Mouse (Mus musculus) bone marrow, adult 2 months (tissue): Measurements from ENCODE around the gene Crabp2. TPM values are rescaled to one million over a fixed set of nuclear protein-coding genes. Genes with fewer than 3 reads are reported as not detected.

Experiments
- H3K27ac ChIP-seq: fragments of 200-500 bp; 2 replicates; pipeline ENCODE4 v1.5.1; 2012; ENCODE audit warnings: low read depth, mild to moderate bottlenecking, control low read depth, inconsistent platforms, low read length; ENCODE audit not compliant: control insufficient read depth, poor library complexity, insufficient read depth
- H3K4me1 ChIP-seq: fragments of 200-500 bp; 2 replicates; pipeline ENCODE4 v1.6.1; 2011; ENCODE audit warnings: low read length; ENCODE audit not compliant: control insufficient read depth, insufficient read depth
- H3K4me3 ChIP-seq: fragments of 200-500 bp; replicated peaks from 2 replicates; pipeline ENCODE3; 2011; ENCODE audit warnings: mild to moderate bottlenecking, low read depth, low read length, control low read depth; ENCODE audit not compliant: control insufficient read depth
- CTCF ChIP-seq: fragments of 200-500 bp; IDR thresholded peaks from 2 replicates; pipeline ENCODE4 v1.5.1; 2011; ENCODE audit warnings: low read length, control low read depth; ENCODE audit not compliant: control insufficient read depth, insufficient read depth
- POLR2A ChIP-seq: fragments of 200-500 bp; IDR thresholded peaks from 2 replicates; pipeline ENCODE4 v1.6.1; 2011; ENCODE audit warnings: low read depth, mild to moderate bottlenecking, control low read depth, low read length, borderline replicate concordance; ENCODE audit not compliant: control insufficient read depth
- WGBS: fragments of 180-500 bp; shearing (Covaris S2); methylation state at CpG from one replicate; pipeline ENCODE4 v1.1.7; 2018; 5-methylcytosine and 5-hydroxymethylcytosine counted together
- polyA plus RNA-seq: library from polyadenylated mRNA; stranded (reverse); fragments of >200 nt; gene quantifications from 2 replicates; pipeline ENCODE4 v1.2.4, GENCODE M21; 2011; ENCODE audit warnings: low replicate concordance; ENCODE audit not compliant: missing spikeins, insufficient read depth, insufficient read length

Gene Crabp2
- polyA plus RNA-seq, 1 experiment: 3.3 TPM

DNA sequence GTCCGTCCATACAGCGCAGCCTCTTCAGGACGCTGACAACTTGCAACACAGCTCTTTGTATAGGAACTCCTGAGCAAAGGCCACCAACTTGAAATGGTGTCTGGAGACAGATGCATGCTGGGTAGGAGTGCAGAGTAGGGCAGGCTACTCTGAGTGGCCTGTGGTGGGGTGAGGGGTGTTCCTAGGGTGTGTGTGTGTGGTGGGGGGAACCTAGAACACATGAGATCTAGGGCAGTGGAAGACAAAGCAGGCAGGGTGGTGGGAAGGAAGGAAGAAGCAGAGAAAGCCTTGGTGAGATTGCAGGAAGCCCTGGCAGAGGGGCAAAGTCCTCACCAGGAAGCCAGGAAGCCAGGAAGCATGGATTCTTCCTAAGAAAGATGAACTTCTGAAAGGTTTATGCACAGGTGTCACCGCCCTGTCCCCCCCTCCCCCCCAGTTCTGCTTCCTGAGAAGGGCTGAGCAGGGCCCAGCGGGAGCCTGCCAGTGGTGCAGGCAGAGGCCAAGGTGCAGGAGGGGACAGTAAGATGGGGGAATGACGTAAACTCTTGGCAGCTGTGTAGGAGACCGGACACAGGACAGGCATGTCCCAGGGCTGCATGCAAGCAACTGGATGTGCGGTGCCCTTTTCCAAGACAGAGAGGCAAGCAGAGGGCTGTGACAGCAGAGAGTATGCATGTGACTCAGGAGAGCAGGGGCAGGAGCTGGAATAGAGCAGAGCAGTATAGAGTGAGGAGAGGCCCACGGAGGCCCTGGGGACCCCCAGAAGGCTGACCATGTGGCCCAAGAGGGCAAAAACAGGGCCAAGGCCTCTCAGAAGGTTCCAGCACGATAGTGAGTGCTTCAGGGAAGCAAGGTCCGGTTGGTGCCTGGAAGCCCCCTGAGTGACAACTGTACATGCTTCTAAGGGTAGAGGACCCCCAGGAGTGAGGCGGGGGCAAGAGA is 33.7 kb downstream of the Crabp2 start:
- Histone ChIP-seq H3K4me3 (no peak overlapping the region), H3K4me1 (no peaks in the 10 kb centered on the region), H3K27ac (no peak overlapping the region; the same call in 1 of the 2 replicates)
- 33% methylated on average over 12 of the region's 12 CpGs for WGBS
- no peak for TF ChIP-seq CTCF
- no peak for TF ChIP-seq POLR2A

DNA sequence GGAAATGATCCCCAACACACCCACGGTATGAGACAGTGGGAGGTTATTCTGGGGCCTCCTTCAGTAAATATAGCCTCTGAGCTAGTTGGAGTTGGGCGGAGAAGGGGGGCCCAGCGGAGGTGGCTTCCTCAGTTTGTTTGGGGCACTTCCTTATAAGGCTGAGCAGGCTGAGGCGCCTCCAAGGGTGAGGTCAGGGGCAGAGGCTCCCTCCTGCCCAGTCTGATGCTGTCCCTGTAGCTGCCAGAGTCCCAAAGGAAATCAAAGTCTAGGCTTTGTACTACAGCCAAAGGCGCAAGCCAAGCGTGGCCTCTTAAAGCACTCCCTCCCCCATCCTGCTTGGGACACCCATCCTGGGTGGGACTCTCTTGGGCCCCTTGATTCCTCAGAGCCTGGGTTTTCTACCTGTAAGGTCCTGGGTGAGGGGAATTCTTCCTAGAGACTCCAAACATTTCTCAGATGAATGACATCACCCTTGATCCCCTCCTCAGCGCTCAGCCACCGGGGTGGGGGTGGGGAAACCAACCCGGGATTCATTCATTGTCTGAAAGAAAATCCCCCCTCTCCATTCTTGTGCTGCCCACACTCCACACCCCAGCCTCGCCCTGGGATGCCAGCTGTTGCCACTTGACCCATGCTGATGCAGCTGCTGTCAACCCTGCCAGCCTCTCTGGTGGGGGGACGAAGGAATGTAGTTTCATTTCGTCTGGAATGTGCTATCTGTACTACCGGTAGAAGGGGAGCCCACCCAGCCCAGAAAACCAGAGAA is 34.6 kb downstream of the Crabp2 start:
- TF ChIP-seq CTCF: no peak
- no peak for TF ChIP-seq POLR2A
- H3K27ac ChIP-seq: no peak overlapping the region
- H3K4me3 ChIP-seq: no peak overlapping the region
- 17% methylated on average over 13 of the region's 13 CpGs for WGBS
- no peaks in the 10 kb centered on the region for H3K4me1 ChIP-seq

DNA sequence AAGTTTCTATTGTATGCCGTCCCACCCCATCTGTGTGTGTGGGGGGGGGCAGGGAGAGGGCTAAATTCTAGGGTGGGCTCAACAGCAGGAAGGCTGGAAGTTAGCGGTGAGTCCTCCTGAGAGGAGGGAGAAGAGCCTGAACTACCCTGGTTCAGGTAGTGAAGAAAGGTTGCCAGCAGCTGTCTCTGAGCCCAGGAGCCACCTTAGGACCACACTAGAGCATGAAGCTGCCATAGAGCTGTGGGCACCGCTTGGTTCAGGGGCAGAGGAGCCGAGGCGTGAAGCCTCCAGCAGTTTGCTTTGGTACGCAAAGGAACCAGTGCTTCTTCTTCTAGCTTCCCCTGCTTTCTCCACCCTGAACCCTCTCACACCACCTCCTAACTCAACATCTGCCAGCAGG is 35.2 kb downstream of the Crabp2 start:
- TF ChIP-seq POLR2A (no peak), CTCF (no peak)
- H3K4me1 ChIP-seq: no peaks in the 10 kb centered on the region
- WGBS: 80% methylated on average over 6 of the region's 6 CpGs
- no peak overlapping the region for H3K27ac ChIP-seq
- H3K4me3 ChIP-seq: no peak overlapping the region

DNA sequence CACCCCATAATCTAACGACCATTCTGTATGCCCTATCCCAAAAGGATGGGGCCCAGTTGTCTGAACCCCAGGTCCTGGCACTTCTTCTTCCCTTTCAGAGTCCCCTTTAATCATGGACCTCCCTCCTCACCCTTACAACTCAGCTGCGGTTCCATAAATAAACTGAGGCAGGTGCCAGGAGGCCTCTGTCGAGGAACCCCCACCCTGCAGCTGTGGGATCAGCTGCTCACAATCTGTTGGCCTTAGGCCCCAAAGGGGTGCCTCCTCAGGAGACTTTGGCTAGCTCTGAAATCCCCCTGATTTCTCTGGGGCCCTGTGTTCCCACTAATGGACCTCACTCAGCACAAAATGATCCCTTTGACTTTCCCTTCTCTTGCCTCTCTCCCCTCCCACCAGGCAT is 35.6 kb downstream of the Crabp2 start:
- Histone ChIP-seq H3K4me3 (no peak overlapping the region), H3K27ac (no peak overlapping the region), H3K4me1 (no peaks in the 10 kb centered on the region)
- TF ChIP-seq CTCF (no peak), POLR2A (no peak)
- 40% methylated on average over 3 of the region's 3 CpGs for WGBS

DNA sequence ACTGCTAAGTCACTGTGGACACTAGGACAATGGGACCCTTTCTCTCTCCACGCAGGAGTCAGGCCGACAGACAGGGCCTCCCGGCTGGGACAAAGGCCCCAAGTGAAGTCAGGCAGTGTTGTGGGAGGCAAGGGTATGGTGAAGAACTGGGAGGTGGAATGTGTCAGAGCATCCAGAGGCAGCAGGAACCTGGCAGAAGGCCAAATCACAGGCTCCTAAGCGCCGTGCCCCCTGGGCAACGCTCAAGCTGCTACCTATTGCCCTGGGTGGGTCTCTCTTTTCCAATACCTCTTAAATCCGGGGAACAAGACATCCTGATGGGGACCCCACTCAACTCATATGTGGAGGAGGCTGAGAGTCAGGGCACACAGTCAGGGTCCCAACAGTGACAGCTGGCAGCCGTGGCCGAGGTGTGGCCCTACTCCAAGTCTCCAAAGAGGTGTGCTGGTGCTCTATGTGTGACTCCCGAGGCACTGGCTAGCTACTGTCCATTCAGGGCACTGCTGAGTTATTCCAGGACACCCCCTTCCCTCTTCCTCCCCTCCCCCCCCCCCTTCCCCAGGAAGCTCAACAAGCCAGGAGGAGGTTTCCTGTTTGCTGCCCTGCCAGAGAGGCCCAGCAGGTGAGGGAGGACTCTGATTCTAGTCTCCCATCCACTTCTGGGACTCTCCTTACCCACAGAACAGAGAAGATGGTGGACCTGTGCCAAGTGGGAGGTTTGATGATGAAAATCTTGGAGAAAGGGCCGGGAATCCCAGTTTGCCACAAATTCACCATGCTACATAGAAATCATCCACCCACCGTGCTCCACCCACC is 37.2 kb downstream of the Crabp2 start:
- 62% methylated on average over 12 of the region's 12 CpGs for WGBS
- H3K4me1 ChIP-seq: no peaks in the 10 kb centered on the region

DNA sequence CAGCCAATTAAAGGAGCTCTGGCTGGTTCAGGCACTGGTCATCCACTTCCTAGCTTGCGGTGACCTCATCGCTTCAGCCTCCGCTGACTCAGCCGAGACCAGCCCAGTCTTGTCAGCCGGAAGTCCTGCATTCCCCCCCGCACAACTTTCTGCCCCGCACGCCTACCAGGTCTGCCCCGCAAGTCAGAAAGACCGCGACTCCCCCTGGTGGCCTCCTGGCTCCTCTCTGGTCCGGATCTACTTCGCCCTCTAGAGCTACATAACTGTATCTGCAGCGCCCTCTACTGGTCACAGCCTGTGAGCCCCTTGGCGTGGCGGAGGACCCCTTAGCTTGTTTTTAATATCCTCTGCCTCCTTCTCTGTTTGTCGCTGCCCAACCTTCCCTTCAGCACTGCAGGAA is 38.4 kb downstream of the Crabp2 start:
- Histone ChIP-seq H3K4me1 (no peaks in the 10 kb centered on the region), H3K27ac (no peak overlapping the region), H3K4me3 (no peak overlapping the region)
- 2% methylated on average over 17 of the region's 17 CpGs for WGBS
- TF ChIP-seq CTCF (peak; percentile 87), POLR2A (no peak)

More for the DNA sequence above, 37.2 kb downstream of the Crabp2 start:
- no peak for TF ChIP-seq CTCF
- TF ChIP-seq POLR2A: no peak
- Histone ChIP-seq H3K27ac (no peak overlapping the region), H3K4me3 (no peak overlapping the region)

DNA sequence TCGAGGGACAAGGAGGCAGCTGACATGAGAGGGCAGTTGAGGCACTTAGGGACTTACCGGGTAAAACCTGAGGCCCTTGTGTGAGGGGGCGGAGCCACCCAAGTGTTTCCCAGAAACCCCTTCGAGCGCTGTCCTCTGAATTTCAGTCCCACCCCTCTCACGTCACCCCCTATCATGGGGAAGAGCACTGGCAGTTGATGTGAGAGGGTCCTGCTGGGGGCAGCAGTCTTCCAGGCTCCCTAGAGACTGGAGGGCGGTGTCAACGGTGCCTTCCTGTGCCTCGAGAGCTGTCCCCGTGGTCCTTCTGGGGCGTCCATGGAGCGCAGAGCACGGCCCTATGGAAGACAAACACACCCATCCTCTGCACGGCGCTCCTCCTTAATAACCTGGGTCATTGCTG is 39.2 kb downstream of the Crabp2 start:
- WGBS: 3% methylated on average over 15 of the region's 15 CpGs
- H3K4me3 ChIP-seq: no peak overlapping the region
- no peaks in the 10 kb centered on the region for H3K4me1 ChIP-seq
- no peak for TF ChIP-seq POLR2A
- no peak for TF ChIP-seq CTCF
- no peak overlapping the region for H3K27ac ChIP-seq
